Mouse (Mus musculus): ENCODE measurements around the gene Anks6.

DNA sequence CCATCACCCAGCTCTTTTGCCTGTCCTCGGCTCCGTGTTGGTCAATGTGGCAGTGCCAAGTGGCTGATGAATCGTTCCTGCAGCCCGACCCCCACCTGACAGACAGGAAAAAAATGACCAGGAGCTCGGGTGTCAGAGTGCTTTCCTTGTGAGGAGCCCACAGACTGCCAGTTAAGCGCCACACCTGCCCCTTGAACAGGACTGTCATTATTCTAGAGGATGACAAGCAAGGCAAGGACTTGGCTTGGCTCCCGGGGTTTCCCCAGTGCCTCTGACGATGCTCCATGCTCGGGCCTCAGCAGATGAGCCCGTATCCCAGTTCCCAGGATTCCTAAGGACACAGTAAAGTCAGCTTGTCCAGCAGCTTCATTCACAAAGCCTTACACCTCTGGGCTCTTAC lies 44.8 kb downstream of the Anks6 start:
- no peak for TF ChIP-seq POLR2A (IDR thresholded peaks at IDR 0.05; ENCODE audit: insufficient read depth, low read length)
- TF ChIP-seq EP300 (IDR thresholded peaks at IDR 0.05; ENCODE audit: insufficient read depth, low read depth, low read length) = no peak
